Mouse (Mus musculus) WW6 (cell line): ENCODE results near the gene Hcrt.

ENCODE experiments used
- DNase-seq: peaks from one replicate; pipeline ENCODE4 v3.0.0-alpha.2; 2013; ENCODE audit warnings: low read depth, low spot score

Hcrt gene

GRCm38 (mm10) chr11:100767871-100768270, 5.1 kb upstream of the Hcrt start:
- no peak for DNase-seq

- no peak for DNase-seq
Observed at GRCm38 (mm10) chr11:100766726-100767125, 4.0 kb upstream of the Hcrt start.

GRCm38 (mm10) chr11:100761547-100762045, 1.1 kb downstream of the Hcrt start:
- DNase-seq: peak; percentile 92

GRCm38 (mm10) chr11:100759611-100760233, 3.0 kb downstream of the Hcrt start, which contains the start of gene Kcnh4:
Gene Kcnh4, minus strand, starts transcription at chr11:100759942.
- DNase-seq: peak; percentile 74

- no peak for DNase-seq
Observed at GRCm38 (mm10) chr11:100758707-100759610, 3.8 kb downstream of the Hcrt start.

GRCm38 (mm10) chr11:100757566-100757965, 5.2 kb downstream of the Hcrt start:
- no peak for DNase-seq

GRCm38 (mm10) chr11:100756476-100756875, 6.3 kb downstream of the Hcrt start:
- DNase-seq: no peak

GRCm38 (mm10) chr11:100754693-100755057, 8.1 kb downstream of the Hcrt start:
- no peak for DNase-seq

- DNase-seq: no peak
Observed at GRCm38 (mm10) chr11:100754021-100754692, 8.6 kb downstream of the Hcrt start.

GRCm38 (mm10) chr11:100752294-100752693, 10.4 kb downstream of the Hcrt start:
- no peak for DNase-seq

- DNase-seq: no peak
Observed at GRCm38 (mm10) chr11:100750127-100750526, 12.6 kb downstream of the Hcrt start.

GRCm38 (mm10) chr11:100749469-100749868, 13.3 kb downstream of the Hcrt start:
- DNase-seq: no peak

GRCm38 (mm10) chr11:100748620-100749019, 14.1 kb downstream of the Hcrt start:
- DNase-seq: no peak

GRCm38 (mm10) chr11:100747114-100747513, 15.6 kb downstream of the Hcrt start:
- DNase-seq: no peak

GRCm38 (mm10) chr11:100746546-100746945, 16.2 kb downstream of the Hcrt start:
- no peak for DNase-seq

- DNase-seq: no peak
Observed at GRCm38 (mm10) chr11:100745085-100745484, 17.6 kb downstream of the Hcrt start.

GRCm38 (mm10) chr11:100741348-100741747, 21.4 kb downstream of the Hcrt start:
- DNase-seq: no peak

- DNase-seq: no peak
Observed at GRCm38 (mm10) chr11:100738749-100739148, 24.0 kb downstream of the Hcrt start.

- DNase-seq: peak; percentile 99
Observed at GRCm38 (mm10) chr11:100738066-100738604, 24.6 kb downstream of the Hcrt start, which contains the start of gene Rab5c. Gene Rab5c, minus strand, starts transcription at chr11:100738215.

GRCm38 (mm10) chr11:100737105-100737733, 25.5 kb downstream of the Hcrt start:
- DNase-seq: no peak

- DNase-seq: no peak
Observed at GRCm38 (mm10) chr11:100736746-100737080, 26.0 kb downstream of the Hcrt start.
